In genomic region chr4:43037860-43038566, GRCm38 (mm10) we compare ENCODE assay signal across 9 mouse cellular contexts. TPM values are rescaled to one million over a fixed set of nuclear protein-coding genes. Genes with fewer than 3 reads are reported as not detected.
DNase-seq lines count a peak whose midpoint lies in the region; ATAC-seq and TF ChIP-seq lines count a peak whose summit lies in the region.
"Had no signal": no experiment of that assay in that cellular context is flagged by ENCODE, and none has a peak within 500 bp of the region (broad histone marks: within the 10 kb centered on the region; RNA-seq: fewer than 3 reads in every experiment).

No protein-coding gene starts in this region.

- H3K4me3 ChIP-seq in intestine, postnatal 0 days (ENCODE audit: low read depth, low read length): no peak overlapping the region
- no peak overlapping the region for H3K4me3 ChIP-seq in intestine, embryonic 16.5 days (ENCODE audit: low read length)
- H3K4me3 ChIP-seq in embryonic fibroblast, embryonic 13.5 days (ENCODE audit: insufficient read depth, low read length): peak overlapping the region; percentile 91
- peak overlapping the region; percentile 64 for H3K4me3 ChIP-seq in liver, embryonic 11.5 days (ENCODE audit: low read depth, low read length)
- peak overlapping the region; percentile 12; the same call in 1 of the 2 replicates for H3K4me3 ChIP-seq in small intestine, adult 2 months (ENCODE audit: low read depth, low read length)

- TF ChIP-seq CTCF in intestine, postnatal 0 days (IDR thresholded peaks at IDR 0.05; ENCODE audit: low read depth): no peak
- TF ChIP-seq CTCF in embryonic fibroblast, embryonic 13.5 days (IDR thresholded peaks at IDR 0.05; ENCODE audit: borderline replicate concordance, insufficient read depth, low read length): no peak
- no peak for TF ChIP-seq CTCF in small intestine, adult 2 months (IDR thresholded peaks at IDR 0.05; ENCODE audit: extremely low read depth, insufficient read length, insufficient replicate concordance, low read depth, low read length)

- no peak for ATAC-seq in intestine, postnatal 0 days
- ATAC-seq in intestine, embryonic 16.5 days: no peak
- peak; percentile 68 for ATAC-seq in liver, embryonic 11.5 days (replicated peaks; ENCODE audit: low FRiP score)

- 0 out of 2 replicates have a peak overlapping the region, but pooled peaks have one; percentile 3 for H3K4me2 ChIP-seq in intestine, postnatal 0 days (replicated peaks; ENCODE audit: low read depth)
- H3K4me2 ChIP-seq in intestine, embryonic 16.5 days (ENCODE audit: low read depth, low read length): no peak overlapping the region
- peak overlapping the region; percentile 96 for H3K4me2 ChIP-seq in liver, embryonic 11.5 days

- H3K9ac ChIP-seq in intestine, postnatal 0 days (ENCODE audit: low read depth, low read length): no peak overlapping the region
- H3K9ac ChIP-seq in intestine, embryonic 16.5 days (ENCODE audit: low read depth, low read length): no peak overlapping the region
- peak overlapping the region; percentile 38 for H3K9ac ChIP-seq in liver, embryonic 11.5 days (ENCODE audit: low read depth, low read length)
- H3K9ac ChIP-seq: embryonic facial prominence, embryonic 12.5 days had no signal

- no peaks in the 10 kb centered on the region for H3K27me3 ChIP-seq in intestine, postnatal 0 days (replicated peaks; ENCODE audit: control insufficient read depth, insufficient read depth, low read length)
- H3K27me3 ChIP-seq in intestine, embryonic 16.5 days (replicated peaks; ENCODE audit: control insufficient read depth, insufficient read depth, low read length): no peaks in the 10 kb centered on the region
- no peaks in the 10 kb centered on the region for H3K27me3 ChIP-seq in liver, embryonic 11.5 days (replicated peaks; ENCODE audit: control insufficient read depth, insufficient read depth, low read length)
- H3K27me3 ChIP-seq in small intestine, adult 2 months (ENCODE audit: control insufficient read depth, insufficient read depth, low read length): no peaks in the 10 kb centered on the region
- H3K27me3 ChIP-seq: embryonic facial prominence, embryonic 12.5 days had no signal

- H3K36me3 ChIP-seq in intestine, postnatal 0 days (ENCODE audit: control insufficient read depth, insufficient read depth): peaks cover 29% of the 10 kb centered on the region; the same call in 1 of the 2 replicates
- H3K36me3 ChIP-seq in intestine, embryonic 16.5 days (ENCODE audit: control insufficient read depth, insufficient read depth, low read length): peaks cover 3% of the 10 kb centered on the region; the same call in 1 of the 2 replicates
- H3K36me3 ChIP-seq in liver, embryonic 11.5 days (ENCODE audit: control insufficient read depth, insufficient read depth, low read length): peaks cover 5% of the 10 kb centered on the region; the same call in 1 of the 2 replicates
- H3K36me3 ChIP-seq in small intestine, adult 2 months (ENCODE audit: control insufficient read depth, insufficient read depth, low read length): peaks cover 32% of the 10 kb centered on the region

- TF ChIP-seq POLR2A in embryonic fibroblast, embryonic 13.5 days (IDR thresholded peaks at IDR 0.05; ENCODE audit: low read depth, low read length): no peak
- TF ChIP-seq POLR2A in small intestine, adult 2 months (IDR thresholded peaks at IDR 0.05; ENCODE audit: low read depth, low read length): no peak

- WGBS in intestine, postnatal 0 days: 54% methylated on average over 4 of the region's 4 CpGs
- 69% methylated on average over 4 of the region's 4 CpGs for WGBS in intestine, embryonic 16.5 days
- 30% methylated on average over 4 of the region's 4 CpGs for WGBS in liver, embryonic 11.5 days
- 46% methylated on average over 4 of the region's 4 CpGs for WGBS in small intestine, adult 2 months

- DNase-seq in liver, embryonic 11.5 days (ENCODE audit: low spot score): peak; percentile 70
- DNase-seq in layer of hippocampus, adult 8-10 months (ENCODE audit: low spot score in 2 of 2): no peak
- no peak for DNase-seq in layer of hippocampus, postnatal 14 days (ENCODE audit: low spot score in 2 of 2)
- DNase-seq: thymus, postnatal 36 days had no signal

- H3K9me3 ChIP-seq in intestine, postnatal 0 days (ENCODE audit: control insufficient read depth): no peaks in the 10 kb centered on the region
- H3K9me3 ChIP-seq in intestine, embryonic 16.5 days (ENCODE audit: control insufficient read depth, low read length): no peaks in the 10 kb centered on the region
- H3K9me3 ChIP-seq in liver, embryonic 11.5 days (ENCODE audit: control insufficient read depth, low read length): no peaks in the 10 kb centered on the region
- H3K9me3 ChIP-seq: embryonic facial prominence, embryonic 12.5 days had no signal

- no peak overlapping the region for H3K27ac ChIP-seq in intestine, postnatal 0 days (ENCODE audit: low read depth, low read length)
- no peak overlapping the region for H3K27ac ChIP-seq in intestine, embryonic 16.5 days (ENCODE audit: low read length)
- no peak overlapping the region for H3K27ac ChIP-seq in embryonic fibroblast, embryonic 13.5 days (ENCODE audit: insufficient read depth, low read length)
- H3K27ac ChIP-seq in liver, embryonic 11.5 days (ENCODE audit: low read depth, low read length): peak overlapping the region; percentile 82
- H3K27ac ChIP-seq in small intestine, adult 2 months (ENCODE audit: insufficient read depth, low read depth, low read length): peak overlapping the region; percentile 35; the same call in 1 of the 2 replicates
- H3K27ac ChIP-seq: embryonic facial prominence, embryonic 12.5 days had no signal

- no peaks in the 10 kb centered on the region; the same call in 1 of the 2 replicates for H3K4me1 ChIP-seq in intestine, postnatal 0 days (replicated peaks; ENCODE audit: control insufficient read depth, insufficient read depth, low read length)
- H3K4me1 ChIP-seq in intestine, embryonic 16.5 days (ENCODE audit: control insufficient read depth, insufficient read depth, low read length): peaks cover 19% of the 10 kb centered on the region
- H3K4me1 ChIP-seq in embryonic fibroblast, embryonic 13.5 days (ENCODE audit: control insufficient read depth, insufficient read depth, low read length): peaks cover 11% of the 10 kb centered on the region
- H3K4me1 ChIP-seq in liver, embryonic 11.5 days (replicated peaks; ENCODE audit: control insufficient read depth, insufficient read depth, low read length): peaks cover 43% of the 10 kb centered on the region
- peaks cover 11% of the 10 kb centered on the region; the same call in 1 of the 2 replicates for H3K4me1 ChIP-seq in small intestine, adult 2 months (ENCODE audit: control insufficient read depth, insufficient read depth, insufficient read length, low read length)

RNA-seq across cellular contexts. Expression of gene Stoml2, which starts 6.5 kb away (rescaled TPM):
- 119 and 120 TPM in 2 replicates for polyA plus RNA-seq in intestine, postnatal 0 days (2015; fragmentation: Nextera tagmentation; extraction: Ambion mirVana)
- 306 and 324 TPM in 2 replicates for polyA plus RNA-seq in intestine, embryonic 16.5 days (2015; fragmentation: Nextera tagmentation; extraction: Ambion mirVana)
- 91.7 and 107 TPM in 2 replicates for polyA plus RNA-seq in embryonic fibroblast, embryonic 13.5 days (2011; ENCODE audit: insufficient read length, low read depth, missing spikeins)
- 409 and 425 TPM in 2 replicates for polyA plus RNA-seq in liver, embryonic 11.5 days (2014; fragmentation: Nextera tagmentation; extraction: Ambion mirVana)
- 38.7 and 62.8 TPM in 2 replicates for polyA plus RNA-seq in small intestine, adult 2 months (2012; rRNA removed)
- 100 to 1,000 TPM in 2 of 4 experiments, 10 to 100 TPM in 2; 97.9 to 106 (median 100) TPM for total RNA-seq in layer of hippocampus, adult 8-10 months (2022)
- total RNA-seq in layer of hippocampus, postnatal 14 days (2021): 100 to 1,000 TPM; 102 to 103 TPM

RNA-seq across cellular contexts. Expression of gene Fam214b, which starts 8.0 kb away (rescaled TPM):
- polyA plus RNA-seq in intestine, postnatal 0 days (2015; fragmentation: Nextera tagmentation; extraction: Ambion mirVana): 5.9 and 6.3 TPM in 2 replicates
- polyA plus RNA-seq in intestine, embryonic 16.5 days (2015; fragmentation: Nextera tagmentation; extraction: Ambion mirVana): 6.7 and 8.6 TPM in 2 replicates
- polyA plus RNA-seq in embryonic fibroblast, embryonic 13.5 days (2011; ENCODE audit: insufficient read length, low read depth, missing spikeins): 26.7 and 50.0 TPM in 2 replicates
- polyA plus RNA-seq in liver, embryonic 11.5 days (2014; fragmentation: Nextera tagmentation; extraction: Ambion mirVana): 6.0 and 7.4 TPM in 2 replicates
- polyA plus RNA-seq in small intestine, adult 2 months (2012; rRNA removed): 36.1 and 70.5 TPM in 2 replicates
- total RNA-seq in layer of hippocampus, adult 8-10 months (2022): 10 to 100 TPM; 39.8 to 46.0 (median 42.9) TPM
- 10 to 100 TPM; 35.0 to 40.2 TPM for total RNA-seq in layer of hippocampus, postnatal 14 days (2021)

RNA-seq across cellular contexts. Expression of gene Pigo, which starts 12.4 kb away (rescaled TPM):
- polyA plus RNA-seq in intestine, postnatal 0 days (2015; fragmentation: Nextera tagmentation; extraction: Ambion mirVana): 14.3 and 15.4 TPM in 2 replicates
- 29.6 and 30.3 TPM in 2 replicates for polyA plus RNA-seq in intestine, embryonic 16.5 days (2015; fragmentation: Nextera tagmentation; extraction: Ambion mirVana)
- polyA plus RNA-seq in embryonic fibroblast, embryonic 13.5 days (2011; ENCODE audit: insufficient read length, low read depth, missing spikeins): 8.6 and 15.0 TPM in 2 replicates
- 22.5 and 23.3 TPM in 2 replicates for polyA plus RNA-seq in liver, embryonic 11.5 days (2014; fragmentation: Nextera tagmentation; extraction: Ambion mirVana)
- 20.0 and 30.6 TPM in 2 replicates for polyA plus RNA-seq in small intestine, adult 2 months (2012; rRNA removed)
- total RNA-seq in layer of hippocampus, adult 8-10 months (2022): 10 to 100 TPM; 24.1 to 37.2 (median 28.9) TPM
- 10 to 100 TPM; 29.1 to 32.0 TPM for total RNA-seq in layer of hippocampus, postnatal 14 days (2021)

RNA-seq across cellular contexts. Expression of gene Unc13b, which starts 20.7 kb away (rescaled TPM):
- polyA plus RNA-seq in intestine, postnatal 0 days (2015; fragmentation: Nextera tagmentation; extraction: Ambion mirVana): 1.5 TPM in 2 replicates
- polyA plus RNA-seq in intestine, embryonic 16.5 days (2015; fragmentation: Nextera tagmentation; extraction: Ambion mirVana): 3.9 TPM in 2 replicates
- polyA plus RNA-seq in embryonic fibroblast, embryonic 13.5 days (2011; ENCODE audit: insufficient read length, low read depth, missing spikeins): 2.9 and 4.5 TPM in 2 replicates
- 2.0 and 2.4 TPM in 2 replicates for polyA plus RNA-seq in liver, embryonic 11.5 days (2014; fragmentation: Nextera tagmentation; extraction: Ambion mirVana)
- polyA plus RNA-seq in small intestine, adult 2 months (2012; rRNA removed): 5.5 and 7.0 TPM in 2 replicates
- 10 to 100 TPM; 38.3 to 56.8 (median 44.9) TPM for total RNA-seq in layer of hippocampus, adult 8-10 months (2022)
- total RNA-seq in layer of hippocampus, postnatal 14 days (2021): 10 to 100 TPM; 48.4 to 53.3 TPM

RNA-seq across cellular contexts. Expression of gene Fancg, which starts 27.7 kb away (rescaled TPM):
- polyA plus RNA-seq in intestine, postnatal 0 days (2015; fragmentation: Nextera tagmentation; extraction: Ambion mirVana): 5.2 and 6.2 TPM in 2 replicates
- 16.1 and 16.2 TPM in 2 replicates for polyA plus RNA-seq in intestine, embryonic 16.5 days (2015; fragmentation: Nextera tagmentation; extraction: Ambion mirVana)
- polyA plus RNA-seq in embryonic fibroblast, embryonic 13.5 days (2011; ENCODE audit: insufficient read length, low read depth, missing spikeins): 7.7 and 9.4 TPM in 2 replicates
- polyA plus RNA-seq in liver, embryonic 11.5 days (2014; fragmentation: Nextera tagmentation; extraction: Ambion mirVana): 18.2 and 18.6 TPM in 2 replicates
- 3.9 and 9.5 TPM in 2 replicates for polyA plus RNA-seq in small intestine, adult 2 months (2012; rRNA removed)
- 10 to 100 TPM; 14.0 to 17.1 (median 15.5) TPM for total RNA-seq in layer of hippocampus, adult 8-10 months (2022)
- 10 to 100 TPM in 1 of 2 experiments, 1 to 10 TPM in 1; 9.9 to 11.6 TPM for total RNA-seq in layer of hippocampus, postnatal 14 days (2021)

Comparison
In these comparisons a context has a peak if more than half of its experiments do, and no peak if none do; other contexts are left out.
1. H3K27ac ChIP-seq: peak in liver, embryonic 11.5 days (single experiment) and small intestine, adult 2 months (single experiment); none in intestine, postnatal 0 days (single experiment), intestine, embryonic 16.5 days (single experiment) and embryonic fibroblast, embryonic 13.5 days (single experiment).
2. H3K4me3 ChIP-seq: peak in embryonic fibroblast, embryonic 13.5 days (single experiment), liver, embryonic 11.5 days (single experiment) and small intestine, adult 2 months (single experiment); none in intestine, postnatal 0 days (single experiment) and intestine, embryonic 16.5 days (single experiment).